Mouse (Mus musculus) embryonic facial prominence, embryonic 13.5 days (tissue): Measurements from ENCODE around the gene Zfp318. TPM values are rescaled to one million over a fixed set of nuclear protein-coding genes. Genes with fewer than 3 reads are reported as not detected.

Experiments
- ATAC-seq: fragments of 200-750 bp; cut with Nextera tagmentation; 2 replicates; pipeline ENCODE4 v1.8.0; 2017; ENCODE audit warnings: low read depth; ENCODE audit not compliant: insufficient number of reproducible peaks, insufficient read depth, low FRiP score, low TSS enrichment
- H3K27ac ChIP-seq: fragments of 300-500 bp; sonication (generic); 2 replicates; pipeline ENCODE4 v1.5.1; 2015; ENCODE audit warnings: moderate library complexity, mild to moderate bottlenecking, inconsistent platforms
- H3K27me3 ChIP-seq: fragments of 300-500 bp; sonication (generic); 2 replicates; pipeline ENCODE4 v1.6.1; 2015; ENCODE audit warnings: mild to moderate bottlenecking, inconsistent platforms
- H3K36me3 ChIP-seq: fragments of 300-500 bp; sonication (generic); 2 replicates; pipeline ENCODE4 v1.6.1; 2015; ENCODE audit warnings: mild to moderate bottlenecking, inconsistent platforms
- H3K4me1 ChIP-seq: fragments of 300-500 bp; sonication (generic); 2 replicates; pipeline ENCODE4 v1.6.1; 2015; ENCODE audit warnings: inconsistent platforms
- H3K4me2 ChIP-seq: fragments of 300-500 bp; sonication (generic); 2 replicates; pipeline ENCODE4 v1.6.1; 2015; ENCODE audit warnings: moderate library complexity, mild to moderate bottlenecking, inconsistent platforms
- H3K4me3 ChIP-seq: fragments of 300-500 bp; sonication (generic); 2 replicates; pipeline ENCODE4 v1.5.1; 2015; ENCODE audit warnings: mild to moderate bottlenecking, inconsistent platforms
- H3K9ac ChIP-seq: fragments of 300-500 bp; sonication (generic); 2 replicates; pipeline ENCODE4 v1.6.1; 2015; ENCODE audit warnings: mild to moderate bottlenecking, inconsistent platforms
- H3K9me3 ChIP-seq: fragments of 300-500 bp; sonication (generic); 2 replicates; pipeline ENCODE4 v1.6.1; 2016; ENCODE audit warnings: inconsistent platforms
- WGBS: fragments of 180-500 bp; shearing (Covaris S2); methylation state at CpG from one replicate; pipeline ENCODE4 v1.1.7; 2015; ENCODE audit warnings: mixed read lengths; 5-methylcytosine and 5-hydroxymethylcytosine counted together
- polyA plus RNA-seq: library from polyadenylated mRNA; unstranded; fragments of >200 nt; fragmentation: Nextera tagmentation; extraction: Ambion mirVana; gene quantifications from 2 replicates; pipeline ENCODE4 v1.2.1, GENCODE M21; 2015

The Zfp318 gene
- polyA plus RNA-seq, 1 experiment from 2014 or later: 11.4 TPM

DNA sequence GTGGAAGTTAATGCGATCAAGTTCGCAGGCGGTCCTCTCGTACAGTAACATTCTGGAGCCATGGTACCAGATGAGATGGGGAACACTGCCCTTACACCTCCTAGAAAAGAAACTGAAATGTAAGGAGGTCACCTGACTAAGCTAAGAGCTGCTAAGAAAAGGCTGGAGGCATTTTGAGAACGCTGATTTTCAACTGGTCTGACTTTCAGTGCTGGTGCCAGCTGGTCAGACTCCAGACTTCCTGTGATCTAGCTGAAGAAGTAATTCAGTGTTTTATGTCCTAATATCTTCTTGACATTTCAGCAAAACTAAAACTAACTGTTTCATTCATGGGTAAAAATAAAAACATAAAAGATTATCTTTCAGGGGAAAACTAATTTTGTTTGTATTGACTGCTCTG lies 35.1 kb downstream of the Zfp318 start:
- no peaks in the 10 kb centered on the region for H3K27me3 ChIP-seq
- ATAC-seq: no peak

DNA sequence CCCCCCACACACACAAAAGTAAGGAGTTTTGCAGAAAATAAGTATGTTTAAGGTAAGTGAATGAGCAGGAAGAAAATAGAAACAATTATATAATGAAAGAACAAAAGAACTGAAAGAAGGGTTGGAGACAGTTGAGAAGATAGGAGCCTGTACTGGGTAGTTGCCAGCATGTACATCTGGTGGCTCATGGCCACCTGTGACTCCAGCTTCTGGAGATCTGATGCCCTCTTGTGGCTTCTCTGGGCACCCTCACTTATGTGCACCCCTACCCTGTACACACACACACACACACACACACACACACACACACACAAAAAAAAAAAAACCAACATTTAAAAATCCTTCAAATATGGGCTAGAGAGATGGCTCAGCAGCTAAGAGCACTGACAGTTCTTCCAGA lies 36.2 kb downstream of the Zfp318 start:
- H3K27ac ChIP-seq: no peak overlapping the region
- no peak for ATAC-seq
- H3K36me3 ChIP-seq: peaks cover 18% of the 10 kb centered on the region
- no peak overlapping the region for H3K4me2 ChIP-seq
- no peak overlapping the region for H3K9ac ChIP-seq
- H3K9me3 ChIP-seq: no peaks in the 10 kb centered on the region
- no peak overlapping the region for H3K4me3 ChIP-seq
- H3K4me1 ChIP-seq: no peaks in the 10 kb centered on the region
- H3K27me3 ChIP-seq: no peaks in the 10 kb centered on the region

More for the DNA sequence above, 35.1 kb downstream of the Zfp318 start:
- Histone ChIP-seq H3K27ac (no peak overlapping the region), H3K4me3 (no peak overlapping the region), H3K4me1 (no peaks in the 10 kb centered on the region), H3K9me3 (no peaks in the 10 kb centered on the region), H3K4me2 (no peak overlapping the region), H3K9ac (no peak overlapping the region), H3K36me3 (peaks cover 24% of the 10 kb centered on the region)
- 75% methylated on average over 5 of the region's 5 CpGs for WGBS

DNA sequence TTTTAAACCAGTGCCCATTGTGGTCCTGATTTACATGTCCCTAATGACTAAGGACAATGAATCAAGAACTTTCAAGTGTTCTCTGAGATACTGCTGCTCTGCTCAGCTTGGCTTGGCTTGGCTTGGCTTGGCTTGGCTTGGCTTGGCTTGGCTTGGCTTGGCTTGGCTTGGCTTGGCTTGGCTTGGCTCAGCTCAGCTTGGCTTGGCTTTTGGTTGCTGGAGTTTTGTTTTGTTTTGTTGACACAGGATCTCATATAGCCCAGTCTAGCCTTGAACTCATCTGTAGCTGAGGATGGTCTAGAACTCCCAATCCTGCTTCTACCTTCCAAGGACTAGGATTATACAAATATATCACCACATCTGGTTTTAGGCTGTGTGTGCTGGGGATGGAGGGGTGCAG lies 43.0 kb downstream of the Zfp318 start:
- H3K4me2 ChIP-seq: no peak overlapping the region
- 0 out of 2 replicates have a peak, but pooled peaks cover 4% of the 10 kb centered on the region for H3K27me3 ChIP-seq
- H3K9ac ChIP-seq: no peak overlapping the region
- no peaks in the 10 kb centered on the region for H3K9me3 ChIP-seq
- no peaks in the 10 kb centered on the region for H3K36me3 ChIP-seq
- H3K4me1 ChIP-seq: peaks cover 10% of the 10 kb centered on the region
- no peak overlapping the region for H3K27ac ChIP-seq
- no peak for ATAC-seq
- no peak overlapping the region for H3K4me3 ChIP-seq

DNA sequence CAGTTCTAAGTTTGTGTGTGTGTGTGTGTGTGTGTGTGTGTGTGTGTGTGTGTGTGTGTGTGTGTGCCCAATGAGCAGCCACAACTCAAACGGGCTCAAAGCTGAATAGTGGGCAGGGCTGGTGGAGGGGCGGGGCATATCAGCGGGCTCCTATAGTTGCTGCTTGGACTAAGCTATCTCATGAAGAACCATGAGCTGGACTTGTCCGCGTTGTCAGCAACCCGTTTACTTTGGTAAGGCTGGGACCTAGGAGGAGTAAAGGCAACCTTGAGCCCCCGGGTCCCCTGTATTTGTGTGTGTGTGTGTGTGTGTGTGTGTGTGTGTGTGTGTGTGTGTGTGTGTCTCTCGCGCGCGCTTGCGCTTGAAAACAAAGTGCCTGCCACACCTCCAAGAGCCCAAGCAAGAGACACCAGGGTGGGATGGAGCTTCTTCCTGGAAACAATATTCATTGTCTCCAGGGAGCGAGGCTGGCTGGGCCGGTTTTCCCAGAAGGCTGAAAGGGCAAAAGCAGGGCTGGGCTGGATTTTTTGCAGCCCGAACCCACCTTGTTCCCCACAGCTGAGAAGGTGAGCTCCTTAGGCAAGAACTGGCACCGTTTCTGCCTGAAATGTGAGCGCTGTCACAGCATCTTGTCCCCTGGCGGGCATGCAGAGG lies 45.4 kb downstream of the Zfp318 start, which contains the start of gene Crip3:
Gene Crip3, plus strand, starts transcription at position 166 of the 654 bp plus-strand sequence.
- no peak for ATAC-seq
- H3K36me3 ChIP-seq: no peaks in the 10 kb centered on the region
- peak within 1 kb of the TSS; percentile 57 for H3K4me2 ChIP-seq
- peaks cover 4% of the 10 kb centered on the region; the same call in 1 of the 2 replicates for H3K27me3 ChIP-seq
- H3K4me3 ChIP-seq: peak within 1 kb of the TSS; percentile 24
- 9% methylated on average over 18 of the region's 18 CpGs for WGBS
- H3K4me1 ChIP-seq: peaks cover 12% of the 10 kb centered on the region
- H3K9me3 ChIP-seq: no peaks in the 10 kb centered on the region
- H3K27ac ChIP-seq: no peak within 1 kb of the TSS
- H3K9ac ChIP-seq: no peak within 1 kb of the TSS

DNA sequence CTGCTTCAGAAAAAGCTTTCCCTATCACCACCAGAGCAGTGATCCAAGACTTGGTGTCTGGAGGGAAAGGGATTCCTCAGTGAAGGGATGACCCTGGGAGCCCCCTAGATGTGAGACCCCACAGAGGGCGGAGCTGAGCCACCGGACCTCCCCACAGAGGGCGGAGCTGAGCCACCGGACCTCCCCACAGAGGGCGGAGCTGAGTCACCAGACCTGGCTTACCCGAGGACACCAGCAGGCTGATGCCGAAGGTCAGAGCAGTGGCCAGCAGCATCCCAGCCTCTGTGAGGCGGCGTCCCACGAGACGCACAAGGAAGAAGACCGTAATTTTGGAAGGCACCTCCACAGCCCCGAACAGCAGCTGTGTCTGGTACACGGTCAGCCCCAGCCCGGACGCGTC lies 50.1 kb downstream of the Zfp318 start:
- Histone ChIP-seq H3K4me2 (peak overlapping the region; percentile 55), H3K27me3 (peaks cover 32% of the 10 kb centered on the region), H3K9ac (0 out of 2 replicates have a peak overlapping the region, but pooled peaks have one; percentile 3), H3K27ac (no peak overlapping the region), H3K4me3 (peak overlapping the region; percentile 27), H3K4me1 (peaks cover 15% of the 10 kb centered on the region), H3K9me3 (no peaks in the 10 kb centered on the region), H3K36me3 (no peaks in the 10 kb centered on the region)
- 4% methylated on average over 17 of the region's 17 CpGs for WGBS
- ATAC-seq: no peak

DNA sequence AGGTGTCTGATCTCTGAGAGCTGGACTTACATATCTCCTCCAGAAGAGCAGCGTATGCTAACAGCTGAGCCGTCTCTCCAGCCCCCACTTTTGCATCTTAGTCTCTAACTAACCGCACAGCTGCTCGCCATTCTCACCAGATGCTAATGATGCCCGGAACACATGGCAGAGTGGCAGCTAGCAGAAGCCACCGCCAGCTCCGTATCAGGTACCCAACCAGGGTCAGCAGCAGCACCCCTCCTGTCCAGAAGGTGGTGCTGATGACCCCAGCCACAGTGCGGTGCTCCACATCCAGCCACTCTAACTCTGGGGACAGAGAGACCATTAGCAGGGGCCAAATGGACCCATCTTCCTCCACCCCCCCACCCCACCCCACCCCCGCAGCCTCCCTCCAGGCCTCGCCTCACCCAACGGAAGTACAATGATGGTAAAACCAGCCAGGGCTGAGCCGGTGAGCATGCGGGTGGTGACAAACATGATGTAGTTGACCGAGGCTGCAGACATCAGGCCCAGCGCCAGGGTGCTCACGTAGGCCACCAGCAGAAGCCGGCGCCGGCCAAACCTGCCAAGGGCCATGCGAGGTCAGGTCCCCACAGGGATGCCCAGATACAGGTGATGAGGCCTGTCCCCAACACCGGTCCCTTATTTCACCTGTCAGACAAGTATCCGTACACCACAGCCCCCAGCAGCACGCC lies 53.3 kb downstream of the Zfp318 start:
- ATAC-seq: no peak
- no peak overlapping the region for H3K9ac ChIP-seq
- H3K27me3 ChIP-seq: peaks cover 36% of the 10 kb centered on the region

DNA sequence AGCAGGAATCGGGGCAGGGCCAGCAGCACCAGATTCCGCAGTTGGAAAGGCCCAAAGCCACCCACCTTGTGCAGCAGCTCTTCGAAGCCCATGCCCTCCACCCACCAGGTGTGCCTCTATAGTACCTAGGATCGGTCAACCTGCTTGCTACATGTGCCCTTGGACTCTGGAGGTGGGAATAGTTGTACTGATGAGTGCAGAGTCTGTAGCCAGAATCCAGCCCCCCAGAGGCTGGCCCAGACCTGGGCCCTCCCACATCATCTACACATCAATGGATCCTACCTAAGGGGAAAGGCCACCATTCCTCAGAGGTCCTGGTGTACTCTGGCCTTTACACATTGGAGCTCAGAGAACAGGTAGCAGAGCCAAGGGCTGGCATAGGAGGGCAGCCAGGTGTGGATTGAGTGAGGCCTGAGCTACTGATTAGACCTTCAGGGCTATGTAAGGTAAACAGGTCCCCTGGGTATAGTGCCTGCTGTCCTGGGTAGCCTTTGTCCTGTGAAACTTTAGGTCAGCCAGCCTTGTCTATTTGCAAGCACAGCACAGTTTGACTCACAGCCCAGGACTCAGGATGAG lies 54.9 kb downstream of the Zfp318 start, which contains the start of gene Slc22a7:
Gene Slc22a7, minus strand, starts transcription at position 160 of the 576 bp plus-strand sequence.
- H3K27me3 ChIP-seq: peaks cover 51% of the 10 kb centered on the region

More for the DNA sequence above, 53.3 kb downstream of the Zfp318 start:
- H3K4me2 ChIP-seq: peak overlapping the region; percentile 7; the same call in 1 of the 2 replicates
- no peaks in the 10 kb centered on the region for H3K9me3 ChIP-seq
- H3K4me3 ChIP-seq: no peak overlapping the region
- H3K27ac ChIP-seq: no peak overlapping the region
- H3K36me3 ChIP-seq: no peaks in the 10 kb centered on the region
- 29% methylated on average over 23 of the region's 23 CpGs for WGBS
- H3K4me1 ChIP-seq: peaks cover 9% of the 10 kb centered on the region; the same call in 1 of the 2 replicates

DNA sequence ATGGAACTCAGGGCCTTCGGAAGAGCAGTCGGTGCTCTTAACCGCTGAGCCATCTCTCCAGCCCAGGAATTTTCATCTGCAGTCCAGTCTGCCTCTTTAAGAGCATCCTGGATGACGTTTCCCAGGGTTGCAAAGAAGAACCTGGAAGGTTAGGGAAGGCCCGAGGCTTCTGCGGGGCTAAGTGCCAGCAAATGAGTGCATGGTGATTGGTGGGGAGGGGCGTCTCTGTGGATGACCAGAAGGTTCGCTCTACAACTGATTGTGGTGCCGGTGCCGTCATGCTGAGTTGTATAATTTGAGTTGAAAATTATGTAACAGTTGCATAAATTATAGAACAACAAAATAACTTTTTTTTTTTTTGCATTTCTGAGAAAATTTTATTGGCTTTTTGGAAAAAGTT lies 55.6 kb downstream of the Zfp318 start:
- Histone ChIP-seq H3K4me3 (no peak overlapping the region), H3K27me3 (peaks cover 59% of the 10 kb centered on the region), H3K36me3 (no peaks in the 10 kb centered on the region), H3K4me2 (no peak overlapping the region), H3K9ac (no peak overlapping the region), H3K27ac (no peak overlapping the region), H3K9me3 (no peaks in the 10 kb centered on the region), H3K4me1 (peaks cover 13% of the 10 kb centered on the region)
- no peak for ATAC-seq
- 91% methylated on average over 10 of the region's 10 CpGs for WGBS

More for the DNA sequence above, 54.9 kb downstream of the Zfp318 start, which contains the start of gene Slc22a7:
- WGBS: 89% methylated on average over 4 of the region's 4 CpGs
- Histone ChIP-seq H3K27ac (no peak within 1 kb of the TSS), H3K9me3 (no peaks in the 10 kb centered on the region), H3K4me3 (no peak within 1 kb of the TSS), H3K4me2 (no peak within 1 kb of the TSS), H3K36me3 (no peaks in the 10 kb centered on the region), H3K9ac (no peak within 1 kb of the TSS), H3K4me1 (peaks cover 17% of the 10 kb centered on the region)
- no peak for ATAC-seq

DNA sequence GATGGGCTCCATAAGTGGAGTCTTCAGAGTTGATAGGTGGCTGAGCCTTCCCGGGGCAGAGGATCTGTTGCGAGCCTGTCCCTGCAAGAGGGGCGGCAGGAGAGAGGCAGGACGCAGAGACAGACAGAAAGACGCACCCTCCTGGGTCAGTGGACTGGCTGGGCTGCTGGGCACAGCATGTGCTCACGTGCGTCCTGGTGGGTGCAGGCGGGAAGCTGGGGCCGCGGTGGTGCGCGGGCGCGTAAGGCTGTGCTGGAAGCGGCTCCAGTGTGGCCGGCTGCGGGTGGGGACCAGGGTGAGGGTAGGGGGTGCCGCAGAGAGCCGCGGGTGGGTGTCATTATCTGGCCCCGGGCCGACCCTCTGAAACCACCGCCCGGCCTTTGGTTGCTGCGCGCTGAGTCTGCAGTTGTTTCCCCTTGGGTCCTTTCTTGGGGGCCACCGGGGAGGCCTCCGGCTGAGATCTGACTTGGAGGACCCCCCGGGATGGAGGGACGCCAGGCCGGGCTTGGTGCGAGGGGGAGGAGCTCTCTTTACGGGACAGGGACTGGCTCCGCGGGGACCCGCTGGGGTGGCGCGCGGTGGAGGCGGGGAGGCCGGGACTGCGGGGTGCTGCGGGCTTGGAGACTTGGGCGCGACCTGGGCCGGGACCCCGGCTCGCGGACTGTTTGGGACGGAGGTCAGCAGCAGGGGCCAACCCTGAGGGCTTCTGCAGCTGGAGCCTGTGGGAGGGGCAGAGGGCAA lies 61.5 kb downstream of the Zfp318 start:
- Histone ChIP-seq H3K9ac (peak overlapping the region; percentile 71), H3K4me1 (peaks cover 18% of the 10 kb centered on the region), H3K4me3 (peak overlapping the region; percentile 49), H3K36me3 (no peaks in the 10 kb centered on the region), H3K9me3 (no peaks in the 10 kb centered on the region), H3K4me2 (peak overlapping the region; percentile 88), H3K27ac (no peak overlapping the region), H3K27me3 (peaks cover 65% of the 10 kb centered on the region)
- no peak for ATAC-seq
- 2% methylated on average over 50 of the region's 50 CpGs for WGBS

DNA sequence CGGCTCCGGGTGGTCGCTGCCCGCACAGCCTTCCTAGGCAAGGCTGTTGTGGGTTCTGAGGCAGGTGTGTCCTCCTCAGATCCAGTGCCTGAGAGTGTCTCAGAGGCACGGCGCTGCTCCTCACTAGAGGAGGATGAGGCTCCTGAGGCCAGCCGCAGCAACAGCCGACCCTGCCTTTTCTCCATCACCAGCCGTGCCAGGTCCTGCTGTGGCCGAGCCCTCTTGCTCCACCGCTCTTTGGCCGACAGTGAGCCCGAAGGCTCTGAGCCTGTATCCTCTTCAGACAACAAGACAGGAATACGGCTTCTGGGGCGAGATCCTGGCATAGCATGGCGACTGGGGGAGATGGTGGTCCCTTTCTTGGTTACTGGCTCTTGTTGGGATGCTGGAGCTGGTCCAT lies 62.7 kb downstream of the Zfp318 start:
- Histone ChIP-seq H3K4me1 (peaks cover 18% of the 10 kb centered on the region), H3K4me2 (no peak overlapping the region), H3K27me3 (peaks cover 62% of the 10 kb centered on the region), H3K27ac (no peak overlapping the region), H3K4me3 (no peak overlapping the region), H3K36me3 (no peaks in the 10 kb centered on the region), H3K9ac (no peak overlapping the region), H3K9me3 (no peaks in the 10 kb centered on the region)
- ATAC-seq: no peak
- WGBS: 91% methylated on average over 16 of the region's 16 CpGs

DNA sequence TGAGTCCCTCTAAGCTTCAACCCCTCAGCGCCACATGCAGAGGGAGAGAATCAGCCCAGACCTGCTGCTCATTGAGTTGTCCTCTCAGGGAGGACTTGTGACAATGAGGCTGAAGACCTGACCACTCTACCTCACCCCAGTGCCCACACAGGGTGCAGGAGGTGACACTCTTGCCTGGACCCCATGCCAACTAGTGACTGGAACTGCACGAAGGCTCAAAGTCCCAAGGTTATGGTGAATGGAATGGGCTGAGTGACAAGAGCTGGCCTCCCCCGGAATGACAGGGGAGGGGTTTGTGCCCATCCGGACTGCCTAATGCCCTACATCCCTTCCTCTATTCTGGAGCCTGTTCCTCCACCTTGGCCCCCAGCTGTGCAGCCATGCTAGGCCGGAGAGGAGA lies 69.2 kb downstream of the Zfp318 start:
- Histone ChIP-seq H3K27ac (no peak overlapping the region), H3K27me3 (peaks cover 60% of the 10 kb centered on the region), H3K36me3 (no peaks in the 10 kb centered on the region), H3K4me1 (peaks cover 25% of the 10 kb centered on the region), H3K4me2 (no peak overlapping the region), H3K4me3 (no peak overlapping the region), H3K9ac (no peak overlapping the region), H3K9me3 (no peaks in the 10 kb centered on the region)
- no peak for ATAC-seq
- WGBS: 33% methylated on average over 5 of the region's 5 CpGs
